Mouse (Mus musculus): ENCODE data around the gene Cyp2b10. TPM values are rescaled to one million over a fixed set of nuclear protein-coding genes. Genes with fewer than 3 reads are reported as not detected.
"Not testable (repeated sequence)": the region's sequence is repeated elsewhere in the genome, so short reads cannot be mapped to it uniquely, and the experiment has no call there.

The Cyp2b10 gene
- polyA plus RNA-seq, 1 experiment: not detected

GRCm38 (mm10) chr7:25863756-25864155 lies 33.7 kb upstream of the Cyp2b10 start:
- TF ChIP-seq POLR2A (IDR thresholded peaks at IDR 0.05; ENCODE audit: insufficient read depth, low read length) (no peak), CTCF (IDR thresholded peaks at IDR 0.05; ENCODE audit: low read depth, low read length) (no peak), EP300 (IDR thresholded peaks at IDR 0.05; ENCODE audit: insufficient read depth, low read depth, low read length) (no peak)
- Histone ChIP-seq H3K9ac (ENCODE audit: low read depth, poor library complexity, severe bottlenecking) (no peak overlapping the region), H3K4me3 (ENCODE audit: low read depth, low read length) (no peak overlapping the region), H3K4me1 (ENCODE audit: control insufficient read depth, insufficient read depth, low read length) (peaks cover 2% of the 10 kb centered on the region), H3K27ac (ENCODE audit: insufficient read depth, low read length) (no peak overlapping the region), H3K27me3 (ENCODE audit: control insufficient read depth, insufficient read depth, low read length, poor library complexity, severe bottlenecking) (no peaks in the 10 kb centered on the region), H3K36me3 (ENCODE audit: control insufficient read depth, insufficient read depth, low read length, poor library complexity, severe bottlenecking) (no peaks in the 10 kb centered on the region), H3K9me3 (replicated peaks; ENCODE audit: control insufficient read depth, insufficient read depth, low read length, poor library complexity, severe bottlenecking) (peaks cover 6% of the 10 kb centered on the region)

GRCm38 (mm10) chr7:25864861-25865260 lies 32.6 kb upstream of the Cyp2b10 start:
- TF ChIP-seq CTCF (IDR thresholded peaks at IDR 0.05; ENCODE audit: low read depth, low read length) (no peak), POLR2A (IDR thresholded peaks at IDR 0.05; ENCODE audit: insufficient read depth, low read length) (no peak), EP300 (IDR thresholded peaks at IDR 0.05; ENCODE audit: insufficient read depth, low read depth, low read length) (0 out of 2 replicates have a peak, but pooled peaks have one; percentile 4)
- Histone ChIP-seq H3K36me3 (ENCODE audit: control insufficient read depth, insufficient read depth, low read length, poor library complexity, severe bottlenecking) (no peaks in the 10 kb centered on the region), H3K9ac (ENCODE audit: low read depth, poor library complexity, severe bottlenecking) (no peak overlapping the region), H3K27me3 (ENCODE audit: control insufficient read depth, insufficient read depth, low read length, poor library complexity, severe bottlenecking) (no peaks in the 10 kb centered on the region), H3K4me1 (ENCODE audit: control insufficient read depth, insufficient read depth, low read length) (peaks cover 2% of the 10 kb centered on the region), H3K4me3 (ENCODE audit: low read depth, low read length) (no peak overlapping the region), H3K27ac (ENCODE audit: insufficient read depth, low read length) (peak overlapping the region; percentile 80), H3K9me3 (replicated peaks; ENCODE audit: control insufficient read depth, insufficient read depth, low read length, poor library complexity, severe bottlenecking) (peaks cover 10% of the 10 kb centered on the region)

- Histone ChIP-seq H3K9ac (ENCODE audit: low read depth, poor library complexity, severe bottlenecking) (no peak overlapping the region), H3K36me3 (ENCODE audit: control insufficient read depth, insufficient read depth, low read length, poor library complexity, severe bottlenecking) (no peaks in the 10 kb centered on the region), H3K27me3 (ENCODE audit: control insufficient read depth, insufficient read depth, low read length, poor library complexity, severe bottlenecking) (no peaks in the 10 kb centered on the region), H3K4me1 (ENCODE audit: control insufficient read depth, insufficient read depth, low read length) (no peaks in the 10 kb centered on the region), H3K27ac (ENCODE audit: insufficient read depth, low read length) (no peak overlapping the region), H3K9me3 (replicated peaks; ENCODE audit: control insufficient read depth, insufficient read depth, low read length, poor library complexity, severe bottlenecking) (peaks cover 10% of the 10 kb centered on the region), H3K4me3 (ENCODE audit: low read depth, low read length) (no peak overlapping the region)
- no peak for TF ChIP-seq EP300 (IDR thresholded peaks at IDR 0.05; ENCODE audit: insufficient read depth, low read depth, low read length)
- TF ChIP-seq CTCF (IDR thresholded peaks at IDR 0.05; ENCODE audit: low read depth, low read length): no peak
- TF ChIP-seq POLR2A (IDR thresholded peaks at IDR 0.05; ENCODE audit: insufficient read depth, low read length): no peak
Measured at GRCm38 (mm10) chr7:25869789-25870188, 27.6 kb upstream of the Cyp2b10 start.

GRCm38 (mm10) chr7:25872624-25873023 lies 24.8 kb upstream of the Cyp2b10 start:
- Histone ChIP-seq H3K9ac (ENCODE audit: low read depth, poor library complexity, severe bottlenecking) (no peak overlapping the region), H3K9me3 (replicated peaks; ENCODE audit: control insufficient read depth, insufficient read depth, low read length, poor library complexity, severe bottlenecking) (peaks cover 11% of the 10 kb centered on the region), H3K4me3 (ENCODE audit: low read depth, low read length) (no peak overlapping the region), H3K27me3 (ENCODE audit: control insufficient read depth, insufficient read depth, low read length, poor library complexity, severe bottlenecking) (no peaks in the 10 kb centered on the region; the same call in 1 of the 2 replicates), H3K4me1 (ENCODE audit: control insufficient read depth, insufficient read depth, low read length) (no peaks in the 10 kb centered on the region), H3K27ac (ENCODE audit: insufficient read depth, low read length) (no peak overlapping the region), H3K36me3 (ENCODE audit: control insufficient read depth, insufficient read depth, low read length, poor library complexity, severe bottlenecking) (no peaks in the 10 kb centered on the region)
- TF ChIP-seq EP300 (IDR thresholded peaks at IDR 0.05; ENCODE audit: insufficient read depth, low read depth, low read length): no peak
- no peak for TF ChIP-seq POLR2A (IDR thresholded peaks at IDR 0.05; ENCODE audit: insufficient read depth, low read length)
- no peak for TF ChIP-seq CTCF (IDR thresholded peaks at IDR 0.05; ENCODE audit: low read depth, low read length)

- Histone ChIP-seq H3K27me3 (ENCODE audit: control insufficient read depth, insufficient read depth, low read length, poor library complexity, severe bottlenecking) (no peaks in the 10 kb centered on the region; the same call in 1 of the 2 replicates), H3K4me3 (ENCODE audit: low read depth, low read length) (no peak overlapping the region), H3K9ac (ENCODE audit: low read depth, poor library complexity, severe bottlenecking) (no peak overlapping the region), H3K9me3 (replicated peaks; ENCODE audit: control insufficient read depth, insufficient read depth, low read length, poor library complexity, severe bottlenecking) (0 out of 2 replicates have a peak, but pooled peaks cover 3% of the 10 kb centered on the region), H3K27ac (ENCODE audit: insufficient read depth, low read length) (no peak overlapping the region), H3K4me1 (ENCODE audit: control insufficient read depth, insufficient read depth, low read length) (peaks cover 2% of the 10 kb centered on the region), H3K36me3 (ENCODE audit: control insufficient read depth, insufficient read depth, low read length, poor library complexity, severe bottlenecking) (no peaks in the 10 kb centered on the region)
- TF ChIP-seq CTCF (IDR thresholded peaks at IDR 0.05; ENCODE audit: low read depth, low read length) (no peak), POLR2A (IDR thresholded peaks at IDR 0.05; ENCODE audit: insufficient read depth, low read length) (no peak), EP300 (IDR thresholded peaks at IDR 0.05; ENCODE audit: insufficient read depth, low read depth, low read length) (no peak)
Measured at GRCm38 (mm10) chr7:25878735-25879134, 18.7 kb upstream of the Cyp2b10 start.

- not testable (repeated sequence) for H3K27me3 ChIP-seq (ENCODE audit: control insufficient read depth, insufficient read depth, low read length, poor library complexity, severe bottlenecking); H3K4me1 ChIP-seq (ENCODE audit: control insufficient read depth, insufficient read depth, low read length)
Measured at GRCm38 (mm10) chr7:25880721-25881120, 16.7 kb upstream of the Cyp2b10 start.

More at GRCm38 (mm10) chr7:25880721-25881120, 16.7 kb upstream of the Cyp2b10 start:
- H3K4me3 ChIP-seq (ENCODE audit: low read depth, low read length); H3K9me3 ChIP-seq (replicated peaks; ENCODE audit: control insufficient read depth, insufficient read depth, low read length, poor library complexity, severe bottlenecking); H3K9ac ChIP-seq (ENCODE audit: low read depth, poor library complexity, severe bottlenecking); H3K36me3 ChIP-seq (ENCODE audit: control insufficient read depth, insufficient read depth, low read length, poor library complexity, severe bottlenecking); H3K27ac ChIP-seq (ENCODE audit: insufficient read depth, low read length): not testable (repeated sequence)
